Mouse (Mus musculus): ENCODE measurements at regions not wholly inside any gene's neighbourhood (a gene's known extent, or its start where the extent isn't known, plus 50 kb on each side); places are given as distances from the start of the nearest gene placed in this dataset.
"Not testable (repeated sequence)": the region's sequence is repeated elsewhere in the genome, so short reads cannot be mapped to it uniquely, and the experiment has no call there.

GRCm38 (mm10) chrX:97141170-97142085 is 69.0 kb downstream of the Pgr15l start:
- not testable (repeated sequence) for H3K9me3 ChIP-seq (replicated peaks; ENCODE audit: control insufficient read depth, insufficient read depth, low read length, poor library complexity, severe bottlenecking); H3K27ac ChIP-seq (ENCODE audit: insufficient read depth, low read length); H3K9ac ChIP-seq (ENCODE audit: low read depth, poor library complexity, severe bottlenecking); H3K4me1 ChIP-seq (ENCODE audit: control insufficient read depth, insufficient read depth, low read length); H3K4me3 ChIP-seq (ENCODE audit: low read depth, low read length); H3K36me3 ChIP-seq (ENCODE audit: control insufficient read depth, insufficient read depth, low read length, poor library complexity, severe bottlenecking); H3K27me3 ChIP-seq (ENCODE audit: control insufficient read depth, insufficient read depth, low read length, poor library complexity, severe bottlenecking)

- TF ChIP-seq EP300 (IDR thresholded peaks at IDR 0.05; ENCODE audit: insufficient read depth, low read depth, low read length) (peak; percentile 84), POLR2A (IDR thresholded peaks at IDR 0.05; ENCODE audit: insufficient read depth, low read length) (no peak)
- peak overlapping the region; percentile 37; the same call in 1 of the 2 replicates for H3K4me3 ChIP-seq (ENCODE audit: low read depth, low read length)
- H3K9ac ChIP-seq (ENCODE audit: low read depth, poor library complexity, severe bottlenecking): no peak overlapping the region
Observed at GRCm38 (mm10) chrX:97142237-97142636, 69.8 kb downstream of the Pgr15l start.

GRCm38 (mm10) chrX:97156155-97156554 is 83.8 kb downstream of the Pgr15l start:
- no peak overlapping the region for H3K4me3 ChIP-seq (ENCODE audit: low read depth, low read length)
- H3K36me3 ChIP-seq (ENCODE audit: control insufficient read depth, insufficient read depth, low read length, poor library complexity, severe bottlenecking): no peaks in the 10 kb centered on the region
- TF ChIP-seq EP300 (IDR thresholded peaks at IDR 0.05; ENCODE audit: insufficient read depth, low read depth, low read length) (no peak), POLR2A (IDR thresholded peaks at IDR 0.05; ENCODE audit: insufficient read depth, low read length) (no peak), CTCF (IDR thresholded peaks at IDR 0.05; ENCODE audit: low read depth, low read length) (no peak)
- no peaks in the 10 kb centered on the region for H3K27me3 ChIP-seq (ENCODE audit: control insufficient read depth, insufficient read depth, low read length, poor library complexity, severe bottlenecking)
- H3K27ac ChIP-seq (ENCODE audit: insufficient read depth, low read length): no peak overlapping the region
- no peak overlapping the region for H3K9ac ChIP-seq (ENCODE audit: low read depth, poor library complexity, severe bottlenecking)
- no peaks in the 10 kb centered on the region for H3K9me3 ChIP-seq (replicated peaks; ENCODE audit: control insufficient read depth, insufficient read depth, low read length, poor library complexity, severe bottlenecking)
- no peaks in the 10 kb centered on the region for H3K4me1 ChIP-seq (ENCODE audit: control insufficient read depth, insufficient read depth, low read length)

More at GRCm38 (mm10) chrX:97142237-97142636, 69.8 kb downstream of the Pgr15l start:
- no peak overlapping the region for H3K27ac ChIP-seq (ENCODE audit: insufficient read depth, low read length)
- no peaks in the 10 kb centered on the region for H3K4me1 ChIP-seq (ENCODE audit: control insufficient read depth, insufficient read depth, low read length)
- H3K27me3 ChIP-seq (ENCODE audit: control insufficient read depth, insufficient read depth, low read length, poor library complexity, severe bottlenecking): no peaks in the 10 kb centered on the region
- no peaks in the 10 kb centered on the region for H3K9me3 ChIP-seq (replicated peaks; ENCODE audit: control insufficient read depth, insufficient read depth, low read length, poor library complexity, severe bottlenecking)
- no peaks in the 10 kb centered on the region for H3K36me3 ChIP-seq (ENCODE audit: control insufficient read depth, insufficient read depth, low read length, poor library complexity, severe bottlenecking)

All from ES-Bruce4 (cell line).